Mouse (Mus musculus) intestine, embryonic 14.5 days (tissue): ENCODE results near the gene Srrm4. TPM values are rescaled to one million over a fixed set of nuclear protein-coding genes. Genes with fewer than 3 reads are reported as not detected.

Experiments used
- ATAC-seq: fragments of 200-750 bp; cut with Nextera tagmentation; replicated peaks from 2 replicates; pipeline ENCODE4 v1.8.0; 2017; ENCODE audit warnings: low read depth, moderate number of reproducible peaks, moderate TSS enrichment, moderate library complexity; ENCODE audit not compliant: low FRiP score, low TSS enrichment
- DNase-seq: peaks from one replicate; pipeline ENCODE4 v3.0.0-alpha.2; 2018; ENCODE audit warnings: low spot score
- H3K27ac ChIP-seq: fragments of 300-500 bp; sonication (generic); 2 replicates; pipeline ENCODE4 v1.5.1; 2014; ENCODE audit warnings: low read depth, mild to moderate bottlenecking, control low read depth
- H3K27me3 ChIP-seq: fragments of 300-500 bp; sonication (generic); replicated peaks from 2 replicates; pipeline ENCODE4 v1.6.1; 2014; ENCODE audit warnings: low read length, control low read depth; ENCODE audit not compliant: control insufficient read depth, insufficient read depth
- H3K36me3 ChIP-seq: fragments of 300-500 bp; sonication (generic); 2 replicates; pipeline ENCODE4 v1.6.1; 2014; ENCODE audit warnings: low read length, control low read depth; ENCODE audit not compliant: control insufficient read depth, insufficient read depth
- H3K4me1 ChIP-seq: fragments of 300-500 bp; sonication (generic); replicated peaks from 2 replicates; pipeline ENCODE4 v1.6.1; 2014; ENCODE audit warnings: low read length, control low read depth, mixed read lengths; ENCODE audit not compliant: control insufficient read depth, insufficient read depth
- H3K4me2 ChIP-seq: fragments of 300-500 bp; sonication (generic); 2 replicates; pipeline ENCODE4 v1.6.1; 2014; ENCODE audit warnings: low read length
- H3K4me3 ChIP-seq: fragments of 300-500 bp; sonication (generic); 2 replicates; pipeline ENCODE4 v1.5.1; 2014; ENCODE audit warnings: low read depth, low read length, control low read depth, mixed read lengths
- H3K9ac ChIP-seq: fragments of 300-500 bp; sonication (generic); 2 replicates; pipeline ENCODE4 v1.6.1; 2014; ENCODE audit warnings: mild to moderate bottlenecking, low read length
- H3K9me3 ChIP-seq: fragments of 300-500 bp; sonication (generic); 2 replicates; pipeline ENCODE4 v1.6.1; 2016; ENCODE audit warnings: low read length, control low read depth; ENCODE audit not compliant: control insufficient read depth
- WGBS: fragments of 180-500 bp; shearing (Covaris S2); extraction: QIAGEN DNeasy Blood & Tissue Kit; methylation state at CpG from one replicate; pipeline ENCODE4 v1.1.7; 2014; 5-methylcytosine and 5-hydroxymethylcytosine counted together
- polyA plus RNA-seq: library from polyadenylated mRNA; unstranded; fragments of >200 nt; fragmentation: Nextera tagmentation; extraction: Ambion mirVana; gene quantifications from 2 replicates; pipeline ENCODE4 v1.2.1, GENCODE M21; 2014

Srrm4 gene
- polyA plus RNA-seq, 1 experiment from 2014 or later, result 2.7 TPM

GRCm38 (mm10) chr5:116389321-116389720, 202.3 kb downstream of the Srrm4 start:
- ATAC-seq, result no peak
- peaks cover 3% of the 10 kb centered on the region for H3K4me1 ChIP-seq
- 84% methylated on average over 4 of the region's 4 CpGs for WGBS
- H3K27me3 ChIP-seq, result no peaks in the 10 kb centered on the region
- no peaks in the 10 kb centered on the region for H3K36me3 ChIP-seq
- DNase-seq, result no peak
- no peak overlapping the region for H3K4me3 ChIP-seq
- H3K4me2 ChIP-seq, result no peak overlapping the region
- H3K9me3 ChIP-seq, result no peaks in the 10 kb centered on the region
- H3K9ac ChIP-seq, result no peak overlapping the region
- no peak overlapping the region for H3K27ac ChIP-seq

Other genes starting within 250 kb of the Srrm4 start
- gene Hspb8, start 169.0 kb downstream of the Srrm4 start, polyA plus RNA-seq, result 9.5 and 11.2 TPM in 2 replicates